Mouse (Mus musculus) midbrain, postnatal 0 days (tissue): ENCODE results near the gene Spo11. TPM values are rescaled to one million over a fixed set of nuclear protein-coding genes. Genes with fewer than 3 reads are reported as not detected.
A peak's percentile ranks its signal among the peaks of the same experiment; 100 is the strongest.

Experiments used
- ATAC-seq: fragments of 200-750 bp; cut with Nextera tagmentation; 2 replicates; pipeline ENCODE4 v1.8.0; 2017; ENCODE audit warnings: moderate number of reproducible peaks, mild to moderate bottlenecking, moderate TSS enrichment, moderate library complexity; ENCODE audit not compliant: low FRiP score
- DNase-seq: peaks from one replicate; pipeline ENCODE4 v3.0.0-alpha.2; 2015; ENCODE audit warnings: low spot score
- H3K27ac ChIP-seq: fragments of 300-500 bp; sonication (generic); 2 replicates; pipeline ENCODE4 v1.5.1; 2014; ENCODE audit warnings: low read depth, mild to moderate bottlenecking, low read length, mixed read lengths
- H3K27me3 ChIP-seq: fragments of 300-500 bp; sonication (generic); 2 replicates; pipeline ENCODE4 v1.6.1; 2014; ENCODE audit warnings: low read length, control low read depth, mixed read lengths; ENCODE audit not compliant: insufficient read depth
- H3K36me3 ChIP-seq: fragments of 300-500 bp; sonication (generic); 2 replicates; pipeline ENCODE4 v1.6.1; 2014; ENCODE audit warnings: low read length, control low read depth, mixed read lengths; ENCODE audit not compliant: insufficient read depth
- H3K4me1 ChIP-seq: fragments of 300-500 bp; sonication (generic); 2 replicates; pipeline ENCODE4 v1.6.1; 2014; ENCODE audit warnings: mild to moderate bottlenecking, control low read depth, antibody characterized with exemption, low read length, mixed read lengths; ENCODE audit not compliant: insufficient read depth
- H3K4me2 ChIP-seq: fragments of 300-500 bp; sonication (generic); 2 replicates; pipeline ENCODE4 v1.6.1; 2014; ENCODE audit warnings: low read depth, mild to moderate bottlenecking, low read length, mixed read lengths; ENCODE audit not compliant: poor library complexity, severe bottlenecking
- H3K4me3 ChIP-seq: fragments of 300-500 bp; sonication (generic); 2 replicates; pipeline ENCODE4 v1.5.1; 2014; ENCODE audit warnings: low read depth, mild to moderate bottlenecking, low read length, moderate library complexity
- H3K9ac ChIP-seq: fragments of 300-500 bp; sonication (generic); replicated peaks from 2 replicates; pipeline ENCODE4 v1.6.1; 2014; ENCODE audit warnings: mild to moderate bottlenecking, low read length, moderate library complexity, mixed read lengths; ENCODE audit not compliant: poor library complexity, severe bottlenecking
- H3K9me3 ChIP-seq: fragments of 300-500 bp; sonication (generic); 2 replicates; pipeline ENCODE4 v1.6.1; 2016; ENCODE audit warnings: low read length, control low read depth
- CTCF ChIP-seq: IDR thresholded peaks from 2 replicates; pipeline ENCODE4 v1.5.1; 2016; ENCODE audit warnings: antibody characterized with exemption, mild to moderate bottlenecking
- WGBS: fragments of 180-500 bp; shearing (Covaris S2); extraction: QIAGEN DNeasy Blood & Tissue Kit; methylation state at CpG from one replicate; pipeline ENCODE4 v1.1.7; 2014; 5-methylcytosine and 5-hydroxymethylcytosine counted together
- polyA plus RNA-seq: library from polyadenylated mRNA; unstranded; fragments of >200 nt; fragmentation: Nextera tagmentation; extraction: Ambion mirVana; gene quantifications from 2 replicates; pipeline ENCODE4 v1.2.1, GENCODE M21; 2015
- total RNA-seq: library from RNA; depleted of rRNA; stranded (reverse); fragments of >200 nt; gene quantifications from 2 replicates; pipeline ENCODE4 v1.2.3, GENCODE M21; 2014

Spo11 gene
- total and polyA plus RNA-seq, 2 experiments from 2014 or later, result 1.6 to 1.7 TPM

- Histone ChIP-seq H3K27me3 (no peaks in the 10 kb centered on the region), H3K4me3 (no peak overlapping the region), H3K9ac (no peak overlapping the region), H3K9me3 (no peaks in the 10 kb centered on the region), H3K27ac (no peak overlapping the region), H3K36me3 (peaks cover 86% of the 10 kb centered on the region), H3K4me2 (no peak overlapping the region), H3K4me1 (no peaks in the 10 kb centered on the region)
- ATAC-seq (no peak), DNase-seq (no peak)
- WGBS, result 94% methylated on average over 8 of the region's 8 CpGs
- no peak for TF ChIP-seq CTCF
These were observed 33.9 kb downstream of the Spo11 start for GRCm38 (mm10) chr2:173011440-173011839.

- ATAC-seq (no peak), DNase-seq (no peak)
- Histone ChIP-seq H3K36me3 (peaks cover 53% of the 10 kb centered on the region), H3K27ac (no peak overlapping the region), H3K27me3 (peaks cover 9% of the 10 kb centered on the region), H3K4me2 (no peak overlapping the region), H3K4me3 (no peak overlapping the region), H3K9me3 (no peaks in the 10 kb centered on the region), H3K9ac (no peak overlapping the region), H3K4me1 (no peaks in the 10 kb centered on the region)
- WGBS, result 79% methylated on average over 7 of the region's 7 CpGs
- no peak for TF ChIP-seq CTCF
These were observed 37.3 kb downstream of the Spo11 start for GRCm38 (mm10) chr2:173014741-173015287.

GRCm38 (mm10) chr2:173017940-173018339 is 40.4 kb downstream of the Spo11 start:
- no peak for DNase-seq
- WGBS, result 54% methylated on average over 6 of the region's 6 CpGs
- ATAC-seq, result no peak

GRCm38 (mm10) chr2:173018618-173019017 is 41.1 kb downstream of the Spo11 start:
- H3K4me2 ChIP-seq, result no peak overlapping the region
- no peak for ATAC-seq
- H3K9ac ChIP-seq, result no peak overlapping the region
- DNase-seq, result no peak
- 22% methylated on average over 8 of the region's 8 CpGs for WGBS
- no peak overlapping the region for H3K27ac ChIP-seq
- TF ChIP-seq CTCF, result no peak
- H3K4me3 ChIP-seq, result no peak overlapping the region
- peaks cover 22% of the 10 kb centered on the region for H3K36me3 ChIP-seq
- H3K9me3 ChIP-seq, result no peaks in the 10 kb centered on the region
- H3K4me1 ChIP-seq, result peaks cover 14% of the 10 kb centered on the region; the same call in 1 of the 2 replicates
- peaks cover 23% of the 10 kb centered on the region for H3K27me3 ChIP-seq

More at GRCm38 (mm10) chr2:173017940-173018339, 40.4 kb downstream of the Spo11 start:
- TF ChIP-seq CTCF, result no peak
- Histone ChIP-seq H3K27ac (no peak overlapping the region), H3K4me1 (peaks cover 9% of the 10 kb centered on the region; the same call in 1 of the 2 replicates), H3K9ac (no peak overlapping the region), H3K9me3 (no peaks in the 10 kb centered on the region), H3K4me2 (no peak overlapping the region), H3K4me3 (no peak overlapping the region), H3K36me3 (peaks cover 27% of the 10 kb centered on the region), H3K27me3 (peaks cover 23% of the 10 kb centered on the region)

GRCm38 (mm10) chr2:173019322-173019721 is 41.8 kb downstream of the Spo11 start:
- Histone ChIP-seq H3K4me2 (peak overlapping the region; percentile 51), H3K27me3 (peaks cover 23% of the 10 kb centered on the region), H3K9ac (no peak overlapping the region), H3K4me1 (peaks cover 14% of the 10 kb centered on the region; the same call in 1 of the 2 replicates), H3K9me3 (no peaks in the 10 kb centered on the region), H3K27ac (no peak overlapping the region), H3K36me3 (peaks cover 18% of the 10 kb centered on the region), H3K4me3 (peak overlapping the region; percentile 29; the same call in 1 of the 2 replicates)
- DNase-seq (no peak), ATAC-seq (no peak)
- 14% methylated on average over 9 of the region's 9 CpGs for WGBS
- no peak for TF ChIP-seq CTCF

GRCm38 (mm10) chr2:173019790-173020189 is 42.3 kb downstream of the Spo11 start:
- H3K9ac ChIP-seq, result no peak overlapping the region
- H3K27ac ChIP-seq, result no peak overlapping the region
- peaks cover 14% of the 10 kb centered on the region; the same call in 1 of the 2 replicates for H3K4me1 ChIP-seq
- DNase-seq, result peak; percentile 73
- H3K4me3 ChIP-seq, result peak overlapping the region; percentile 29
- TF ChIP-seq CTCF, result no peak
- peaks cover 13% of the 10 kb centered on the region for H3K36me3 ChIP-seq
- H3K9me3 ChIP-seq, result no peaks in the 10 kb centered on the region
- ATAC-seq, result no peak
- under 1% methylated on average over 29 of the region's 29 CpGs for WGBS
- peaks cover 23% of the 10 kb centered on the region for H3K27me3 ChIP-seq
- peak overlapping the region; percentile 51 for H3K4me2 ChIP-seq
